9 mouse cellular contexts compared by ENCODE assay signal in genomic region chrX:142189023-142189703, GRCm38 (mm10). TPM values are rescaled to one million over a fixed set of nuclear protein-coding genes. Genes with fewer than 3 reads are reported as not detected.
A peak's percentile ranks its signal among the peaks of the same experiment; 100 is the strongest.
DNase-seq lines count a peak whose midpoint lies in the region; ATAC-seq and TF ChIP-seq lines count a peak whose summit lies in the region.
"Had no signal": no experiment of that assay in that cellular context is flagged by ENCODE, and none has a peak within 500 bp of the region (broad histone marks: within the 10 kb centered on the region; RNA-seq: fewer than 3 reads in every experiment).

No protein-coding gene starts in this region.

- H3K4me1 ChIP-seq in heart, embryonic 13.5 days = no peaks in the 10 kb centered on the region
- no peaks in the 10 kb centered on the region for H3K4me1 ChIP-seq in kidney, embryonic 16.5 days (ENCODE audit: insufficient read depth, low read length)
- no peaks in the 10 kb centered on the region for H3K4me1 ChIP-seq in limb, embryonic 14.5 days (ENCODE audit: control insufficient read depth, insufficient read depth, low read length)

- no peak overlapping the region for H3K9ac ChIP-seq in heart, embryonic 13.5 days
- no peak overlapping the region for H3K9ac ChIP-seq in kidney, embryonic 16.5 days (replicated peaks; ENCODE audit: low read length)
- H3K9ac ChIP-seq in limb, embryonic 14.5 days (ENCODE audit: low read depth, low read length, severe bottlenecking) = no peak overlapping the region

- H3K9me3 ChIP-seq in heart, embryonic 13.5 days = no peaks in the 10 kb centered on the region
- H3K9me3 ChIP-seq in kidney, embryonic 16.5 days (ENCODE audit: low read length) = no peaks in the 10 kb centered on the region
- no peaks in the 10 kb centered on the region for H3K9me3 ChIP-seq in limb, embryonic 14.5 days (ENCODE audit: control insufficient read depth, low read length)

- no peak overlapping the region for H3K27ac ChIP-seq in heart, embryonic 13.5 days (replicated peaks)
- H3K27ac ChIP-seq in kidney, embryonic 16.5 days (ENCODE audit: low read length) = no peak overlapping the region
- H3K27ac ChIP-seq in limb, embryonic 14.5 days (replicated peaks; ENCODE audit: low read depth, low read length) = no peak overlapping the region

- peak; percentile 6 for DNase-seq in thymus, postnatal 4 days
- DNase-seq in thymus, postnatal 14 days = no peak
- DNase-seq in embryo, embryonic 11 days = peak; percentile 70
- DNase-seq in limb, embryonic 14.5 days (ENCODE audit: low spot score) = peak; percentile 18
- DNase-seq in retina, embryonic 14.5 days (ENCODE audit: low spot score) = peak; percentile 72
- DNase-seq in urinary bladder, postnatal 10 days (ENCODE audit: low spot score) = no peak

- no peak overlapping the region for H3K4me3 ChIP-seq in heart, embryonic 13.5 days
- no peak overlapping the region for H3K4me3 ChIP-seq in kidney, embryonic 16.5 days (ENCODE audit: low read length)
- no peak overlapping the region for H3K4me3 ChIP-seq in limb, embryonic 14.5 days (replicated peaks; ENCODE audit: low read length)

- H3K27me3 ChIP-seq in heart, embryonic 13.5 days (replicated peaks) = peaks cover 6% of the 10 kb centered on the region
- peaks cover 21% of the 10 kb centered on the region; the same call in 1 of the 2 replicates for H3K27me3 ChIP-seq in kidney, embryonic 16.5 days (ENCODE audit: insufficient read depth, low read length)
- no peaks in the 10 kb centered on the region for H3K27me3 ChIP-seq in limb, embryonic 14.5 days (ENCODE audit: control insufficient read depth, insufficient read depth, low read length)

- no peaks in the 10 kb centered on the region for H3K36me3 ChIP-seq in heart, embryonic 13.5 days
- no peaks in the 10 kb centered on the region for H3K36me3 ChIP-seq in kidney, embryonic 16.5 days (ENCODE audit: insufficient read depth, low read length)
- no peaks in the 10 kb centered on the region for H3K36me3 ChIP-seq in limb, embryonic 14.5 days (ENCODE audit: control insufficient read depth, insufficient read depth, low read length)

- ATAC-seq in heart, embryonic 13.5 days (ENCODE audit: extremely low read depth, insufficient number of reproducible peaks, low FRiP score, low TSS enrichment) = no peak
- ATAC-seq in kidney, embryonic 16.5 days (ENCODE audit: low FRiP score, low TSS enrichment) = peak; percentile 63; the same call in 1 of the 2 replicates
- ATAC-seq in limb, embryonic 14.5 days (ENCODE audit: low FRiP score, low read depth) = no peak

- no peak for TF ChIP-seq POLR2A in limb, embryonic 14.5 days (IDR thresholded peaks at IDR 0.05; ENCODE audit: borderline replicate concordance, extremely low read depth, insufficient read depth, insufficient read length)

- 24% methylated on average over 22 of the region's 22 CpGs for WGBS in heart, embryonic 13.5 days
- WGBS in kidney, embryonic 16.5 days = 43% methylated on average over 22 of the region's 22 CpGs
- 42% methylated on average over 22 of the region's 22 CpGs for WGBS in limb, embryonic 14.5 days

- H3K4me2 ChIP-seq in heart, embryonic 13.5 days = peak overlapping the region; percentile 44
- peak overlapping the region; percentile 13; the same call in 1 of the 2 replicates for H3K4me2 ChIP-seq in kidney, embryonic 16.5 days (replicated peaks; ENCODE audit: low read depth, low read length)
- H3K4me2 ChIP-seq in limb, embryonic 14.5 days (replicated peaks; ENCODE audit: low read depth, low read length, severe bottlenecking) = no peak overlapping the region

RNA-seq across cellular contexts. Expression of gene Gucy2f, which starts 7.6 kb away (rescaled TPM):
- polyA plus RNA-seq in heart, embryonic 13.5 days (2015; fragmentation: Nextera tagmentation; extraction: Ambion mirVana) = not detected in 2 replicates
- not detected in 2 replicates for polyA plus RNA-seq in kidney, embryonic 16.5 days (2015; fragmentation: Nextera tagmentation; extraction: Ambion mirVana)
- 0.01 and 0.03 TPM in 2 replicates for polyA plus RNA-seq in limb, embryonic 14.5 days (2012; rRNA removed)
- not detected in 2 replicates for polyA plus RNA-seq in limb, embryonic 14.5 days (2014; fragmentation: Nextera tagmentation; extraction: Ambion mirVana)
- polyA plus RNA-seq: large intestine, adult 2 months had no signal

RNA-seq across cellular contexts. Expression of gene Nxt2, which starts 37.4 kb away (rescaled TPM):
- 9.7 and 11.0 TPM in 2 replicates for polyA plus RNA-seq in heart, embryonic 13.5 days (2015; fragmentation: Nextera tagmentation; extraction: Ambion mirVana)
- 24.4 and 26.7 TPM in 2 replicates for polyA plus RNA-seq in kidney, embryonic 16.5 days (2015; fragmentation: Nextera tagmentation; extraction: Ambion mirVana)
- polyA plus RNA-seq in limb, embryonic 14.5 days (2012; rRNA removed) = 5.4 and 6.3 TPM in 2 replicates
- 14.3 and 18.6 TPM in 2 replicates for polyA plus RNA-seq in limb, embryonic 14.5 days (2014; fragmentation: Nextera tagmentation; extraction: Ambion mirVana)

Comparison
In these comparisons a context has a peak if more than half of its experiments do, and no peak if none do; other contexts are left out.
1. DNase-seq: peak in thymus, postnatal 4 days (single experiment), embryo, embryonic 11 days (single experiment), limb, embryonic 14.5 days (single experiment) and retina, embryonic 14.5 days (single experiment); none in thymus, postnatal 14 days (single experiment) and urinary bladder, postnatal 10 days (single experiment).